Mouse (Mus musculus): ENCODE measurements at regions not wholly inside any gene's neighbourhood (a gene's known extent, or its start where the extent isn't known, plus 50 kb on each side); places are given as distances from the start of the nearest gene placed in this dataset.

- DNase-seq = no peak
Observed at GRCm38 (mm10) chr4:69197577-69197976, 243.4 kb upstream of the Brinp1 start.

GRCm38 (mm10) chr4:69196094-69196493 lies 241.9 kb upstream of the Brinp1 start:
- no peak for DNase-seq

- peak; percentile 70 to 74 for DNase-seq
Observed at GRCm38 (mm10) chr4:69195645-69196044, 241.4 kb upstream of the Brinp1 start.

Data from cerebellum, postnatal 36 days (tissue).